Mouse (Mus musculus) heart, embryonic 13.5 days (tissue): ENCODE results near the gene Tmem184b. TPM values are rescaled to one million over a fixed set of nuclear protein-coding genes. Genes with fewer than 3 reads are reported as not detected.

ENCODE experiments used
- ATAC-seq: fragments of 200-750 bp; cut with Nextera tagmentation; 2 replicates; pipeline ENCODE4 v1.8.0; 2017; ENCODE audit warnings: moderate TSS enrichment; ENCODE audit not compliant: insufficient number of reproducible peaks, low FRiP score, low TSS enrichment; ENCODE audit errors: extremely low read depth
- H3K27ac ChIP-seq: fragments of 300-500 bp; sonication (generic); replicated peaks from 2 replicates; pipeline ENCODE4 v1.5.1; 2015; ENCODE audit warnings: moderate library complexity, mild to moderate bottlenecking, inconsistent platforms
- H3K27me3 ChIP-seq: fragments of 300-500 bp; sonication (generic); replicated peaks from 2 replicates; pipeline ENCODE4 v1.6.1; 2015; ENCODE audit warnings: mild to moderate bottlenecking, inconsistent platforms
- H3K36me3 ChIP-seq: fragments of 300-500 bp; sonication (generic); 2 replicates; pipeline ENCODE4 v1.6.1; 2015; ENCODE audit warnings: mild to moderate bottlenecking, inconsistent platforms
- H3K4me1 ChIP-seq: fragments of 300-500 bp; sonication (generic); 2 replicates; pipeline ENCODE4 v1.6.1; 2015; ENCODE audit warnings: inconsistent platforms
- H3K4me2 ChIP-seq: fragments of 300-500 bp; sonication (generic); 2 replicates; pipeline ENCODE4 v1.6.1; 2015; ENCODE audit warnings: inconsistent platforms, mild to moderate bottlenecking, moderate library complexity
- H3K4me3 ChIP-seq: fragments of 300-500 bp; sonication (generic); 2 replicates; pipeline ENCODE4 v1.5.1; 2015; ENCODE audit warnings: moderate library complexity, mild to moderate bottlenecking, inconsistent platforms
- H3K9ac ChIP-seq: fragments of 300-500 bp; sonication (generic); 2 replicates; pipeline ENCODE4 v1.6.1; 2015; ENCODE audit warnings: inconsistent platforms, mild to moderate bottlenecking, moderate library complexity
- H3K9me3 ChIP-seq: fragments of 300-500 bp; sonication (generic); 2 replicates; pipeline ENCODE4 v1.6.1; 2016; ENCODE audit warnings: inconsistent platforms
- WGBS: fragments of 180-500 bp; shearing (Covaris S2); methylation state at CpG from one replicate; pipeline ENCODE4 v1.1.7; 2015; ENCODE audit warnings: mixed read lengths; 5-methylcytosine and 5-hydroxymethylcytosine counted together
- polyA plus RNA-seq: library from polyadenylated mRNA; unstranded; fragments of >200 nt; fragmentation: Nextera tagmentation; extraction: Ambion mirVana; gene quantifications from 2 replicates; pipeline ENCODE4 v1.2.1, GENCODE M21; 2015

Gene Tmem184b
- polyA plus RNA-seq, result 65.8 and 72.7 TPM in 2 replicates

GRCm38 (mm10) chr15:79402836-79403762, at the start of gene Tmem184b:
Gene Tmem184b, minus strand, starts transcription at chr15:79403569.
- Histone ChIP-seq H3K9ac (peak within 1 kb of the TSS; percentile 97), H3K4me1 (peaks cover 64% of the 10 kb centered on the region), H3K36me3 (peaks cover 7% of the 10 kb centered on the region; the same call in 1 of the 2 replicates), H3K4me3 (peak within 1 kb of the TSS; percentile 98), H3K27me3 (no peaks in the 10 kb centered on the region), H3K4me2 (peak within 1 kb of the TSS; percentile 95), H3K27ac (peak within 1 kb of the TSS; percentile 86), H3K9me3 (no peaks in the 10 kb centered on the region)
- ATAC-seq, result peak; percentile 72; the same call in 1 of the 2 replicates
- WGBS, result under 1% methylated on average over 90 of the region's 90 CpGs

- ATAC-seq, result no peak
- peaks cover 2% of the 10 kb centered on the region; the same call in 1 of the 2 replicates for H3K4me1 ChIP-seq
- H3K4me2 ChIP-seq, result no peak overlapping the region
- no peaks in the 10 kb centered on the region for H3K36me3 ChIP-seq
- H3K27ac ChIP-seq, result no peak overlapping the region
- H3K9me3 ChIP-seq, result peaks cover 5% of the 10 kb centered on the region; the same call in 1 of the 2 replicates
- no peak overlapping the region for H3K9ac ChIP-seq
- 92% methylated on average over 3 of the region's 3 CpGs for WGBS
- H3K4me3 ChIP-seq, result no peak overlapping the region
- H3K27me3 ChIP-seq, result 0 out of 2 replicates have a peak, but pooled peaks cover 10% of the 10 kb centered on the region
Measured at GRCm38 (mm10) chr15:79448041-79448440, 44.7 kb upstream of the Tmem184b start.

- WGBS, result 74% methylated on average over 8 of the region's 8 CpGs
- Histone ChIP-seq H3K4me3 (no peak overlapping the region), H3K9me3 (no peaks in the 10 kb centered on the region), H3K4me1 (peaks cover 12% of the 10 kb centered on the region), H3K27ac (no peak overlapping the region), H3K36me3 (no peaks in the 10 kb centered on the region), H3K4me2 (no peak overlapping the region), H3K9ac (no peak overlapping the region), H3K27me3 (0 out of 2 replicates have a peak, but pooled peaks cover 5% of the 10 kb centered on the region)
- ATAC-seq, result no peak
Measured at GRCm38 (mm10) chr15:79445786-79446654, 42.7 kb upstream of the Tmem184b start.

GRCm38 (mm10) chr15:79443856-79444410, 40.6 kb upstream of the Tmem184b start:
- no peak overlapping the region for H3K4me3 ChIP-seq
- no peaks in the 10 kb centered on the region for H3K9me3 ChIP-seq
- H3K9ac ChIP-seq, result 0 out of 2 replicates have a peak overlapping the region, but pooled peaks have one; percentile 99
- H3K4me2 ChIP-seq, result no peak overlapping the region
- ATAC-seq, result no peak
- no peaks in the 10 kb centered on the region for H3K27me3 ChIP-seq
- peaks cover 33% of the 10 kb centered on the region for H3K4me1 ChIP-seq
- no peak overlapping the region for H3K27ac ChIP-seq
- no peaks in the 10 kb centered on the region for H3K36me3 ChIP-seq
- WGBS, result 53% methylated on average over 7 of the region's 7 CpGs

DNA sequence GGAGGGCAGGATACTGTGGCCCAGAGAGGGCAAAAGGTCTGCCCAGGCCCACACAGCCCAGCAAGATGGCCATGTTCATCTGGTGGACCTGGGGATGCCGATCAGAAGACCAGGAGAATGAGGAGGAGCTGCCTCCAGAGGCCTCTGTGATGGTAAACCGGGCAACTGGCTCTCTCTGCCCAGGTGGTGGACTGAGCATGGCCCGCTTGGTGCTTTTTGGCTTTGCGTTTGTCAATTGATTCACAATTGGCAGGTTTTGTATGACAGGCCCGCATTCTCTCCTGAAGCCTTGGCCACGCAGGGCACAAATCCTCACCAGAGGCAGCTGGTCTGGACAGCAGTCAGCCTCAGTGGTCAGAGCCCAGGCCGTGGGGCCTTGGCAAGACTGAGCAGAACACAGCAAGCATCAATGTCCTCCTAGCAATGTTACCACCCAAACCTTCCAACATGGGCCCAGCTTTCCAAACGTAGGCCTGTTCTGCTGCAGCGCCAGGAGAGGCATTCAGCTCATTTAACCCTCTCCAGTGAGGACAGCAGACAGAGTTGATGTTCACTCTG, 39.7 kb upstream of the Tmem184b start:
- 81% methylated on average over 9 of the region's 9 CpGs for WGBS
- H3K9ac ChIP-seq, result peak overlapping the region; percentile 99

GRCm38 (mm10) chr15:79442257-79442611, 38.9 kb upstream of the Tmem184b start:
- Histone ChIP-seq H3K9me3 (no peaks in the 10 kb centered on the region), H3K27me3 (no peaks in the 10 kb centered on the region), H3K4me2 (peak overlapping the region; percentile 88), H3K4me1 (peaks cover 50% of the 10 kb centered on the region), H3K27ac (peak overlapping the region; percentile 97), H3K36me3 (peaks cover 15% of the 10 kb centered on the region), H3K4me3 (peak overlapping the region; percentile 94), H3K9ac (peak overlapping the region; percentile 99)
- WGBS, result 9% methylated on average over 6 of the region's 6 CpGs
- no peak for ATAC-seq

More for the DNA sequence above, 39.7 kb upstream of the Tmem184b start:
- Histone ChIP-seq H3K27me3 (no peaks in the 10 kb centered on the region), H3K4me2 (peak overlapping the region; percentile 88; the same call in 1 of the 2 replicates), H3K4me1 (peaks cover 42% of the 10 kb centered on the region), H3K4me3 (0 out of 2 replicates have a peak overlapping the region, but pooled peaks have one; percentile 94), H3K27ac (no peak overlapping the region), H3K9me3 (no peaks in the 10 kb centered on the region), H3K36me3 (peaks cover 7% of the 10 kb centered on the region)
- ATAC-seq, result no peak

DNA sequence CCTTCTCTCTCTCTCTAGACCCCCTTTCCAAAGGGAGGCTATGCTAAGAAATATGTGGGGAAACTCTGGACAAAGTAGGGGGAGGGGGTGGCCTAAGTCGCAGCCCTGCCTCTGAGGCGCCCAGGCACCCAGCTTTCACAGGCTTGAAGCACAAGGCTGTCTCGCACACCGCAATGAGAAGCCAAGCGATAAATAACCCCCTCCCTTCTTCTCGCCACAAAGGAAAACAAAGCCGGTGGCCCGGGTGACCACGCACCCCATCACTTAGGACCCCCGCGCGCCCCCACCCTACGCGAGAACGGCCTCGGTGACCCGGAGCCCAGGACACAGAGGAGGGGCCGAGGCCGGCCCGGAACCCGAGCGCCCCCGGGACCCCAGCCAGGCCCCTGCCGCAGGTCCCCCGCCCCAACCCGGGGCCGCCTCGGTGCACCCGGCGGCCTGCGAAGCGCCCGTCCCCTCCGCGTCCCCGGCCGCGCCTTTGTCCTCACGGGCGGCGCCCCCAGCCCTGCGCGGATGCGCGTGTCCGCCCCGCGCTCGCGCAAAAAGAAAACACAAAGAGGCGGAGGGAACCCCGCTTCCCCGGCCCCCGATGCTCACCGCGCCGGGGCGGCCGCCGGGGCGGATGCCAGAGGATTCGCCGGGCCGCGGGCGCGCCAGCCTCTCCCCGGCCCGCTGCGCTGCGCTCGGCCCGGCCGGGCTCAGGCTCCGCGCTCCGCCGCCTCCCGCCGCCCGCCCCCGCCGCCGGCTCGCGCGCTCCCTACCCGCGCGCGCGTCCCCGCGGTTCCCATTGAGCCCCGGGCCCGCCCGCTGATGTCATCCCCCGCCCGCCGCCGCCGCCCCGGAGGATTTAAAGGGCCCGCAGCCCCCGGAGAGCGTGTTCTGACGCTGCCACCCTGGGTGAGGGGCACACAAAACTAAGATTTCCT, 38.2 kb upstream of the Tmem184b start:
- H3K9me3 ChIP-seq, result no peaks in the 10 kb centered on the region
- WGBS, result under 1% methylated on average over 70 of the region's 107 CpGs

DNA sequence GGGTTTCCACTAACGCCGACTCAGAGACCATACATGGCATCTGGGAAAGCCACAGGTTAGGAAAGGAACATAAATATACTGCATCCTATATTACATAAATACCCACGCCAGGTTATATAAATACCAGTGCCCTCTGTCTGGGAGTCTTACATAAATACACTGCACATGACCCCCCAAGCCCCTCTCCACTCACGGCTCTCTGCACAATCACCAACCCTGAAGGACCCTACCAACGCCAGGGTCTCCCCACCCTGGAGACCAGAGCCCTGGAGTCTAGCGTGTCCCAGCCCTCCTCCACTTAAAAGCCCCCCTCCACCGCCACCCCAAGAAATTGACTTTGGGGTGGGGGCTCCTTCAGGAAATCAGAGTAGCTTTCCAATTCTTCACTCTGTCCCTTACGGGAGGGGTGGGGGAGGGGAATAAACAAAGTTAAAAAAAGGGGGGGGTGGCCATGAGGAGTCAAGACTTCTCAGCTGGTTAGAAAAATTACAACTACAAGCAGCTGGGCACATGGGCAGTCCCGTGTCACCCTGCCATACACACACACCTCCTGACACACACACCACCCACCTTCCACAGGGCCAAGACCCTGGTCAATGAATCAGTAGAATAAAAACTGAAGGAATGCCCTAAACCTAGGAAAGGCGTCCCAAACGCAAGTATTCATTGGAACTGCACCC, 37.4 kb upstream of the Tmem184b start:
- WGBS, result 19% methylated on average over 11 of the region's 11 CpGs
- peak overlapping the region; percentile 88 for H3K4me2 ChIP-seq

More for the DNA sequence above, 38.2 kb upstream of the Tmem184b start:
- peaks cover 57% of the 10 kb centered on the region for H3K4me1 ChIP-seq
- H3K4me2 ChIP-seq, result peak overlapping the region; percentile 88
- no peaks in the 10 kb centered on the region for H3K27me3 ChIP-seq
- peak overlapping the region; percentile 94 for H3K4me3 ChIP-seq
- ATAC-seq, result peak; percentile 33; the same call in 1 of the 2 replicates
- peak overlapping the region; percentile 99 for H3K9ac ChIP-seq
- H3K36me3 ChIP-seq, result peaks cover 21% of the 10 kb centered on the region
- peak overlapping the region; percentile 97 for H3K27ac ChIP-seq

GRCm38 (mm10) chr15:79440223-79440622, 36.9 kb upstream of the Tmem184b start:
- WGBS, result 72% methylated on average over 4 of the region's 4 CpGs

More for the DNA sequence above, 37.4 kb upstream of the Tmem184b start:
- H3K27me3 ChIP-seq, result no peaks in the 10 kb centered on the region
- peaks cover 65% of the 10 kb centered on the region for H3K4me1 ChIP-seq
- peak overlapping the region; percentile 94 for H3K4me3 ChIP-seq
- peaks cover 29% of the 10 kb centered on the region for H3K36me3 ChIP-seq
- no peak for ATAC-seq
- peak overlapping the region; percentile 97 for H3K27ac ChIP-seq
- H3K9me3 ChIP-seq, result no peaks in the 10 kb centered on the region
- peak overlapping the region; percentile 99 for H3K9ac ChIP-seq

More at GRCm38 (mm10) chr15:79440223-79440622, 36.9 kb upstream of the Tmem184b start:
- no peak for ATAC-seq
- Histone ChIP-seq H3K9me3 (no peaks in the 10 kb centered on the region), H3K4me2 (peak overlapping the region; percentile 88), H3K4me3 (peak overlapping the region; percentile 94), H3K9ac (peak overlapping the region; percentile 99), H3K36me3 (peaks cover 35% of the 10 kb centered on the region), H3K27me3 (no peaks in the 10 kb centered on the region), H3K27ac (peak overlapping the region; percentile 97), H3K4me1 (peaks cover 70% of the 10 kb centered on the region)
